Mouse (Mus musculus): ENCODE measurements around the gene Slc3a1. TPM values are rescaled to one million over a fixed set of nuclear protein-coding genes. Genes with fewer than 3 reads are reported as not detected.

Gene Slc3a1
- not detected in 2 replicates for total RNA-seq (2017)

DNA sequence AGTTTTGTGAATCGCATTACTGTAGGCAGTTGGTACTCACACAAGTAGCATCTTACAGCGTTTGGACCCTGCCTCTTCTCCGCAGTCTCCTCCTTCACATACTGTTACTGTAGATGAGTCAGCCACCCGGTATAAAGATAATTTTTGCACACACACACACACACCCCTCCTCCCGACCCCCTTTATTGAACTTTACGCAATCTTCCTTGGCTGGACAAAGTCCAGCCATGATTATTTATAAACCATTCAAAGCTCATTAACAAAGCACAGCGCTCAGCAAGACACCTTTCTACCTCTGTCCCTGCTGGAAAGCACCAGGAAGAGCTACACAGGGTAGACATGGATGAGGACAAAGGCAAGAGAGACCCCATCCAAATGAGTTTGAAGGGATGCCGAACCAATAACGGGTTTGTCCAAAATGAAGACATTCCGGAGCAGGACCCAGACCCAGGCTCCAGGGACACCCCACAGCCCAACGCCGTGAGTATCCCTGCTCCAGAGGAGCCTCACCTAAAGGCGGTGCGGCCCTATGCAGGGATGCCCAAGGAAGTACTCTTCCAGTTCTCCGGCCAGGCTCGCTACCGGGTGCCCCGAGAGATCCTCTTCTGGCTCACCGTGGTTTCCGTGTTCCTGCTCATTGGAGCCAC, at the start of gene Slc3a1:
Gene Slc3a1, plus strand, starts transcription at position 284 of the 647 bp plus-strand sequence.
- ATAC-seq (replicated peaks in 1 of 2; ENCODE audit: insufficient read depth in 1 of 2, low FRiP score in 2 of 2, low TSS enrichment in 1 of 2, low read depth in 1 of 2, poor library complexity in 2 of 2, severe bottlenecking in 2 of 2): no peak

DNA sequence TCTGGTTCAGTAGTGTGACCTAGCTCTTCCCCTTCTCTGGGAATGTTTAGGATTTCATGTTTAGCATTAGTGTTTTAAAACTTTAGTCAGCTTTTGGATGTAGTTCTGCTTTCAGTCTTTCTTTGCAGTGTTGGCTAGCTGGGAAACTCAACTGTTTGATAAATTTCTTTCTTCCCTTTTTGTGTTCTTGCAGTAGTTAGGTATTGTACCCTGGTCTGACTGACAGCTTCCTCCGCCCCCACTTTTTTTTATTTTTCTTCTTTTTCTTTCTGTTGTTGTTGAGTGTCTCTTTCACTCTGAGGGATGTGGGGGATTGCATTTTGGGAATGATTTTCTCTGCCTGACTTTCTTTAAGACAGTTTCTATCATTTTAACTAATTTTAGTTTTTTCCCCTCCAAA, 46.5 kb upstream of the Slc3a1 start:
- peak in 1 of 2 experiments; percentile 56; a peak in 1 of 4 replicates for ATAC-seq (replicated peaks in 1 of 2; ENCODE audit: insufficient read depth in 1 of 2, low FRiP score in 2 of 2, low TSS enrichment in 1 of 2, low read depth in 1 of 2, poor library complexity in 2 of 2, severe bottlenecking in 2 of 2)

DNA sequence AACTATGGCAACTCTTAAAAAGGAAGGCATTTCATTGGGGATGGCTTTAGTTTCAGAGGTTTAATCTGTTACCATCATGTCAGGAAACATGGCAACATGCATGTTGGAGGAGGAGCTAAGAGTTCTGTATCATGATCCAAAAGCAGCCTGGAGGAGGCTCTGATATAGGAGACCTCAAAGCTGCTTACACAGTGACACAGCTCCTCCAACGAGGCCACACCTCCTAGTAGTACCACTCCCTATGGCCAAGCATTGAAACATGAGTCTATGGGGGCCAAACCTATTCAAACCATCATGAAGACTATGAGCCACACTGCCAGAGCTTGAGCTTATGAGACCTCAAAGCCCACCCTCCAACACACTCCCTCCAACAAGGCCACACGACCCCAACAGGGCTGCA, 45.4 kb upstream of the Slc3a1 start:
- no peak for ATAC-seq (replicated peaks in 1 of 2; ENCODE audit: insufficient read depth in 1 of 2, low FRiP score in 2 of 2, low TSS enrichment in 1 of 2, low read depth in 1 of 2, poor library complexity in 2 of 2, severe bottlenecking in 2 of 2)

DNA sequence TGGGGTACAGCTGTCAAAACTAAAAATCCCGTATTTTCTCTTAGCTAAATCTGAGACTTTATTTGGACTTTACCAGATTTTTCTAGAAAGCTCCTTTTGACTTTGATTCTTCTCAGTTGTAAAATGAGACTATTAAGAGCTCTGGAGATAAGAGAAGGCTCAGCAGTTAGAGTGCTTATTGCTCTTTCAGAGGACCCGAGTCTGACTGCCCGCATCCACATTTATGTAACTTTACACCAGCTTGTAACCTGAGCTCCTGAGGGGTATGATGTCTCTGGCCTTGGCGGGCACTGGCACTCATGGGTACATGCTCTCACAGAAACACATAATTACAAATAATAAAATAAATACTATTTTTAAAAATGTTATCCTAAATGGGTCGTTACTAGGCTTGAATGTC, 41.8 kb upstream of the Slc3a1 start:
- no peak for ATAC-seq (replicated peaks in 1 of 2; ENCODE audit: insufficient read depth in 1 of 2, low FRiP score in 2 of 2, low TSS enrichment in 1 of 2, low read depth in 1 of 2, poor library complexity in 2 of 2, severe bottlenecking in 2 of 2)

DNA sequence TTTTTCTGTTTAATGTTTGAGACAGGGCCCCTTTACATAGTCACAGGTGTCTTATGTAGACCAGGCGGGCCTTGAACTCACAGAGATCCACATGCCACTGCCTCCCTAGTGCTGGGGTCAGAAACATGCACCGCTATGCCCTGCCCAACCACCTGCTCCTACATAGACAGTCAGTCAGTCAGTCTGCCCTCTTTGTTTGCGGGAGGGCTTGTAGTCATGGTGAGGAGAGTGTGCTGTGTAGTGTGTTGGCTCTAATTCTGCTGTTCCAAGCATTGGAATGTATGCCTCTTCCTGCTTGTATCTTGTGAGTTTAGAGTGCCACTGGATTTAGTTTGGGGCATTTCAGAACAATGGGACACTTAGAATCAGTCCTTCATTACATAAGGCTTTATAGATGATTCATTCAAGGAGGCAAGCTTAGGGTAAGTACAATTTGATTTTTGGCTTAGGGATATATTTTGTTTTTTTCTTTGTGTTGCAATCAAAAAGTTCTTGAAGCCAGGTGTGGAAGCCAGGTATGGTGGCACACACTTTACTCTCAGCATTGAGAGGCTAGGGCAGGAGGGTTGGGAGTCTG, 40.3 kb upstream of the Slc3a1 start:
- no peak for ATAC-seq (replicated peaks in 1 of 2; ENCODE audit: insufficient read depth in 1 of 2, low FRiP score in 2 of 2, low TSS enrichment in 1 of 2, low read depth in 1 of 2, poor library complexity in 2 of 2, severe bottlenecking in 2 of 2)

DNA sequence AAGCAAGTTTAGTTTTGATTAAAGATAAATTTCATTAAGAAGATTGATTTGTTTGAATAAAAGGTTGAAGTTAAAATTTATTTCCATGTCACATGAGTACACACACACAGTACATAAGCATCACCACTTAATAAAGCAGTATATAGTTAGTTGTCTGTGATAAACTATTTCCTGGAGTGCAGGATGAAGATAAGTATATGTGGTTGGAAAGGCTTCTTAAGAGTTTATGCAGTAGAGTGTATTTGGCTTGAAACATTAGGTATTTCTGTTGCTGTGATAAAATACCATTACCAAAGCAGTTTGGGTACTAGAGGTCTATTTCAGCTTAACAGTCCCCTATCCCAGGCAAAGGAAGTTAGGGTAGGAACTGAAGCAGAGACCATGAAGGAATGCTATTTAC, 39.7 kb upstream of the Slc3a1 start:
- ATAC-seq (replicated peaks in 1 of 2; ENCODE audit: insufficient read depth in 1 of 2, low FRiP score in 2 of 2, low TSS enrichment in 1 of 2, low read depth in 1 of 2, poor library complexity in 2 of 2, severe bottlenecking in 2 of 2): no peak

DNA sequence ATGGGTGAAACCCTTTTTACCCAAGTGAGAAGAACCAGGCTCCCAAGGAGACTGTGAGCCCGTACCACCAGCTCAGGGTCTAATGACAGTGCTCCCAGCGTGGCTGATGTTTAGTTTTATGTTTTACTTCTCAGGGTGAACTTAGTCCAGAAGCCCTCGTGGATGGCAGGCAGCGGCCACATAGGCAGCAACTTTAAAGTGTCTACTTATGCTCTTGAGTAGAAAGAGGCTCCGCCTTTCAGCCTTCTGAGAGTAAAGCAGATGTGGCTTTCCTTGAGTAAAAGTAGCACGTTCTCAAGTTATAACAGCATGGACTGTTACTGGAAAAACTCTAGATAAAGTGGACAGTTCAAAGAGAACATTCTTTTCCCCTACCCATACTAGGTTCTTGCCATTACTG, 32.3 kb upstream of the Slc3a1 start:
- ATAC-seq (replicated peaks in 1 of 2; ENCODE audit: insufficient read depth in 1 of 2, low FRiP score in 2 of 2, low TSS enrichment in 1 of 2, low read depth in 1 of 2, poor library complexity in 2 of 2, severe bottlenecking in 2 of 2): no peak

DNA sequence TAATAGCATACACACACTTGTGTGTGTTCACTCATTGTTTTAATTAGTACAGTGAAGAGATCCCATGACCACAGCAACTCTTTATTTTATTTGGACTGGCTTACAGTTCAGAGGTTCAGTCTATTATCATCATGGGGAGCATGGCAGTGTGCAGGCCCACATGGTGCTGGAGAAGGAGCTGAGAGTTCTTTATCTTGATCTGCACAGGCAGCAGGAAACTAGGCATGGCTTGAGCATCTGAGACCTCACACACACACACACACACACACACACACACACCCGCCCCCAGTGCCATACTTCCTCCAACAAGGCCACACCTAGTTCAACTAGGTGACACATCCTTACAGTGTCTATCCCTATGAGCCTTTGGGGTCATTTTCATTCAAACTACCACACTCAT, 30.5 kb upstream of the Slc3a1 start:
- ATAC-seq (replicated peaks in 1 of 2; ENCODE audit: insufficient read depth in 1 of 2, low FRiP score in 2 of 2, low TSS enrichment in 1 of 2, low read depth in 1 of 2, poor library complexity in 2 of 2, severe bottlenecking in 2 of 2): no peak

DNA sequence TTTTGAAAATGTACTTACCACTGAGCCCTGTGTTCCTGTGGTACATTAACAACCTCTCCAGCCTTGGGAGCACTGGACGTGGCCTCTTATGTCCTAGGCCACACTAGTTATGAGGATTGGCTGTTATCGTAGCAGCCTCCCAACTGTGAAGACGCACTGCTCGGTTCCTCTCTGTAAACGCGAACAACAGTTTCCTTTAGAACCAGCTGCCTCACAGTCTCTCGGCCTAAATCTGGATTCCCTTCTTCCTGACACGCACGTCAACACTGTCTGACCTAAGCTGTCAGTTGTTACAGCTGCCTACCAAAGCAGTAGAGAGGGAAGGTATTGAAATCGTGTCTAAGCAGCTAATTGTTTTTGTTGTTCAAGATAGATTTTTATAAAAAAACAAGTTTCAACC, 28.5 kb upstream of the Slc3a1 start:
- no peak for ATAC-seq (replicated peaks in 1 of 2; ENCODE audit: insufficient read depth in 1 of 2, low FRiP score in 2 of 2, low TSS enrichment in 1 of 2, low read depth in 1 of 2, poor library complexity in 2 of 2, severe bottlenecking in 2 of 2)

DNA sequence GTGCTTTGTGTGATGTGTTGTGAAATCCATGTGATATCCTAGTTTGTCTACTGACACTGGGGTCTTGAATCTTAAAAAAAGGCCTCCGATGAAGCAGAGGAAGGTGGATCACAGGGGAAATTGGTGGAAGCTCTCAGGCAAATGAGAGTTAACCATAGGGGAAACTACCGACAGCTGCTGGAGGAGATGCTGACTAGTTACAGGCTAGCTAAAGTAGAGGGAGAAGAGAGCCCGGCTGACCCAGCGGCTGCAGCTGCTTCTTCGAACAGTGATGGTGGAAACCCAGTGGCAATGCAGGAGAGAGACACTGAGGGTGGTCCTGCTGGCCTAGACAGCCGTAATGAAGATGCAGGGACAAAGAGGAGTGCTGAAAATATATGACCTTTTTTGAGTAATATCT, 14.7 kb upstream of the Slc3a1 start:
- ATAC-seq (replicated peaks in 1 of 2; ENCODE audit: insufficient read depth in 1 of 2, low FRiP score in 2 of 2, low TSS enrichment in 1 of 2, low read depth in 1 of 2, poor library complexity in 2 of 2, severe bottlenecking in 2 of 2): no peak

DNA sequence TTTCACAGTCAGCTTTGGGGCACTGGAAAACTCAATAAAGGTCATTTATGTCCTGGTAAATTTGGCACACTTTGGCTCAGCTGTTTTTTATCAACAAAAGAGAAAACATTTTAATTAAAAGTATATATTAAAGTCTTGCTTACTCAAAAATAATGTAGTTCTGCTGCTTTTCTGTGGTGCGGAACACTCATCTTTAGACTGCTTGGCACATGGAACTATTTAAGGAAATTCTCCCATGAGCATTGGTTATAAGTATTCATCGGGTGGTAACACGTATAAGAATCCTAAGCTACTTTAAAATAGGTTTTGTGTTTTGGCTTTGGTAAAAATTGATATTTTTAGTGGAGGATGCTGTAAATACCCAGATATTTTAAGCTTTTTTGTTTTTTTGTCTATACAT, 13.5 kb upstream of the Slc3a1 start:
- ATAC-seq (replicated peaks in 1 of 2; ENCODE audit: insufficient read depth in 1 of 2, low FRiP score in 2 of 2, low TSS enrichment in 1 of 2, low read depth in 1 of 2, poor library complexity in 2 of 2, severe bottlenecking in 2 of 2): no peak

DNA sequence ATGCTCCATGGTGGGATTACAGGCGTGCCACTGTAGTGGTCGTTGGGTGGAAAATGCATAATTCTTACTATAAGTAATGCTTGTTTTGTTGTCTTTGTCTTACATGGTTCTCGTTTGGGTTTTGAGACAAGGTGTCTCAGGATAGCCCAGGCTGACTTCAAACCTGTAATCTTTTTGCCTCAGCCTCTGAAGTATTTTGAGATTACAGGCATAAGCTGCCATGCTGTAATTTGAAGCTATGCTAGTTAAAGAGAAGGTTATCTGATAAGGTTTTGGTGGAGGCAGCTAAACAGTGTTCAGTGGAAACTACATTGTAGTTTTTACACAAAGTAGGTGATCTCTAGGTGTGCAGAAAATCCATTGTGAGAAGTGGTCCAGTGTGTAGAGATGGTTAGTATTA, 9.8 kb upstream of the Slc3a1 start:
- no peak for ATAC-seq (replicated peaks in 1 of 2; ENCODE audit: insufficient read depth in 1 of 2, low FRiP score in 2 of 2, low TSS enrichment in 1 of 2, low read depth in 1 of 2, poor library complexity in 2 of 2, severe bottlenecking in 2 of 2)

DNA sequence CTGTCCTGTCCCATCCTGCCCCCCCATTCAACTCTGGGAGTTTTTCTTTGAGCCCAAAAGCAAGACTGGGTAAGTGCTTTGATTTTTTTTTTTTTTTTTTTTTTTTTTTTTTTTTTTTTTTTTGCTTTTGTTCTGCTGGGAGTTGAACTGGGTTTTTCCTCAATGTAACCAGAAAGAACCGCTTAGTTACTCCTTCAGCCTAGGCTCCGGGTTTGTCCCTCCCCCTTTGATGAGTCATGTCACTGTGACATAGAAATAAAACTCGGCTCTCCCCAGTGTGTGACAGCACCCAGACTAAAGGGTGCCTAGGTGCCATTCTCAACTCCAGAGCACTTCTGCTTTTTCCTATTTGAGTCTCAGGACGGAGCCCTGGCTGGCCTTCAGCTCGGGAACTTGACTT, 9.4 kb upstream of the Slc3a1 start:
- ATAC-seq (replicated peaks in 1 of 2; ENCODE audit: insufficient read depth in 1 of 2, low FRiP score in 2 of 2, low TSS enrichment in 1 of 2, low read depth in 1 of 2, poor library complexity in 2 of 2, severe bottlenecking in 2 of 2): peak; percentile 52 to 68

DNA sequence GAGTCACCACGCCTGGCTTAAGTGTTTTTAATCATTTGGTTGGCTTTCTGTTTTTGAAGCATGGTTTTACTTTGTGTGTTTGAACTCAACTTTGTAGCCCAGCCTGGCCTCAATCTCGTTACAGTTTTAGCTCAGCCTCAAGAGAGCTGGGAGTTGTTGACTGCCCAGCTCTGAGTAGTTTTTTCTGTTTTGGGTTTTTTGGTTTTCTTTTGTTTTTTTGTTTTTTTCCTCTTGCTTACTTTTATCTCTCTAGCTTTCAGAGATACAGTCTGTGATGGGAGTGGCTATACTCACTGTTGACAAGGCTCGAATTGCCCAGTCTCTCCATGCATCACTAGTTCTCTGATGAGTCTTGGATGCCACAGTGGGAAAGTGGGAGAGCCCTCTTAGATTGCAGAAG, 7.8 kb upstream of the Slc3a1 start:
- no peak for ATAC-seq (replicated peaks in 1 of 2; ENCODE audit: insufficient read depth in 1 of 2, low FRiP score in 2 of 2, low TSS enrichment in 1 of 2, low read depth in 1 of 2, poor library complexity in 2 of 2, severe bottlenecking in 2 of 2)

DNA sequence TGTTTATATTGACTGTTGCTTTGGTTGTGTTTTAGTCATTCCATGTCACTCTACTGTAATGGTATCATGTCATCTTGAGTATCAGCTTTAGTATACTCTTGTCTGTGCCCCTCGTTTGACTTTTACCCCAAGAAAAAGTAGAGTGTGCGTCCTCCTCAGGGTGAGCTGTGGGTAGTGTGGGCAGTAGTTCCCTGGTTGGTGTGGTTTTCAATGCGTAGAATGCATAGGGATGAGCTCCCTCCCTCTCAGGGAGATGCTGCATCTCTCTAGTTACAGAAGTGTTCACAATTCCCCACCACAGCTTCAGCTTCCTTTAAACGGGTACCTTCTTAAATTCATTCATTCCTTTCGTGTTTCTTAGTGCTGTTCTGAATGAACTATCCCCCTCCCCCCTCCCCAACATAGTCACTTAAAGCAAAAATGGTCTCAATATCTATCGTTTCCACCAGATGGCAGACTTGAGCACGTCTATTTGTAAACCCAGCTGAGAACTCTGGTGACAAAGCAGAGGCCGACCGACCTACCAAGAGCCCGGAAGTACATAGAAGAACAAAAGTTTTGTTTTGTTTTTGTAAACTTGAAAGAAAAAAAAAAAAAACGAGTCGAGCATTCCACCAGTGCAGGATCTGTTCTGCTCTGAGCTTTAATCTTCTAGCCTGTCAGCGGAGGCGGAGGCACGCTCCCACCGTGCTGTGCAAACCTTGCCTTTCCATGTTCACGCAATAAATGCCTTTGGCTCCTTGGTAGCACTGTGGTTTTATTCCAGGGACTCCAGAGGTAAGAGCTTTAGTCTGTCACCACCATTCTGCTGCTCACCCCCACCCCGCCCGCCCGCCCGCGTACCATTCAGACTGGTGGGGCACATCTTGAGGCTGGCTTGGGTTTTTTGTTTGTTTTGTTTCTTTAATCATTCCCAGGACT, 4.7 kb upstream of the Slc3a1 start:
- ATAC-seq (replicated peaks in 1 of 2; ENCODE audit: insufficient read depth in 1 of 2, low FRiP score in 2 of 2, low TSS enrichment in 1 of 2, low read depth in 1 of 2, poor library complexity in 2 of 2, severe bottlenecking in 2 of 2): peak; percentile 76 to 80

DNA sequence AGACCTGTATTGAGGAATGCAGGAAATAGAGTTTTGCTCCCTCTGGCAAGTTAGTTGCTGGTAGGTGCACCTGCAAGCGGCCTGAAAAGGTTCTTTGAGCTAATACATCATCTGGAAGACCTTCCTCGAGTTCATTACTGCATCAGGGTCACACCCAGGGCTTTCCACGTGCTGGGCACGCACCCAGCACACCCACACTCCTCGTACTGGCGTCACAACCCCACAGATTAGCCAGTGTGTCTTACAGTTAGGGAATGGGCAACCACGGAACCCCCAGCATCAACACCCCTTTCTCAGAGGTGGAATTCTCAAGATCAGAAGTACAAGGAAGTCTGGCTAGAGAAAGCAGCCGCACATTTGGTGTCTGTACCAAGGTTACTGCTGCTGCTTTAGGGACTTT, 3.9 kb upstream of the Slc3a1 start:
- ATAC-seq (replicated peaks in 1 of 2; ENCODE audit: insufficient read depth in 1 of 2, low FRiP score in 2 of 2, low TSS enrichment in 1 of 2, low read depth in 1 of 2, poor library complexity in 2 of 2, severe bottlenecking in 2 of 2): no peak

DNA sequence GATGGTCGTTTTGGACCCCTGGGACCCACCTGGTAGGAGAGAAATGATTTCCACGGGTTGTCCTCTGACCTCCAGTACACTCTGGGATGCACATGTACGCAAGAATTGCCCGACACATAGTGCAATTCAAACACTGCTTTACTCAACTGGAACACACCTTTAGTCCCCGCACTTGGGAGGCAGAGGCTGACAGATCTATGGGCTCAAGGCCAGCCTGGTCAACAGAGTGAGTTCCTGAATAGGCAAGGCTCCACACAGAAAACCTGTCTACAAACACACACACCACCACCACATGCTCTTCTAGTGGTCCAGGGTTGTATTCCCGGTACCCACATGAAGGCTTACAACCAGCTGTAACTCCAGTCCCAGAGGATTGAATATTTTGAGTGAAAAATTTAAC, 3.0 kb upstream of the Slc3a1 start:
- no peak for ATAC-seq (replicated peaks in 1 of 2; ENCODE audit: insufficient read depth in 1 of 2, low FRiP score in 2 of 2, low TSS enrichment in 1 of 2, low read depth in 1 of 2, poor library complexity in 2 of 2, severe bottlenecking in 2 of 2)

DNA sequence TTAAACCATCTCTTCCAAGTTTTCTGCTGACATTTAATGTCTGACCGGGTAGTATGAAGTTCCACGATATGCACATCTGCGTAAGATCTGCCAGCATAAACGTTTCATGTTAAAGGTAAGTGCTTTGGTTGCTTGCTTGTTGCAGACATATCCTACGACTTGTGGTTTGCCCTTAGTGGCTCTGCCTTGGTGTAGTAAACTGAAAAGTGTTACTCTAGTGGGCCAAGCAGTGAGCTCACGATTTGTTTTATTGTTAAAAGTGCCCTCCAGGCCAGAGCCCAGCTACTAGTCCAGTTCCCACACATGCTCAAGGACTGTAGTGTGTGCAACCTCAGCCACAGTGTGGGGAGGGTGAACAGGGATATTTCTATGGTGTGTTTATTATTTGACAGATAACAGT, 1.7 kb upstream of the Slc3a1 start:
- ATAC-seq (replicated peaks in 1 of 2; ENCODE audit: insufficient read depth in 1 of 2, low FRiP score in 2 of 2, low TSS enrichment in 1 of 2, low read depth in 1 of 2, poor library complexity in 2 of 2, severe bottlenecking in 2 of 2): no peak

Measured in hematopoietic stem cell, adult 5-6 weeks (primary cell).